Mouse (Mus musculus) embryonic fibroblast, embryonic 13.5 days (primary cell): ENCODE measurements around the gene Lrrc8c.

ENCODE experiments used
- CTCF ChIP-seq: IDR thresholded peaks from 2 replicates; pipeline ENCODE4 v1.5.1; 2011; ENCODE audit warnings: mild to moderate bottlenecking, control low read depth, low read length, moderate library complexity, borderline replicate concordance; ENCODE audit not compliant: insufficient read depth
- POLR2A ChIP-seq: IDR thresholded peaks from 2 replicates; pipeline ENCODE4 v1.6.1; 2011; ENCODE audit warnings: low read depth, mild to moderate bottlenecking, control low read depth, low read length, moderate library complexity

DNA sequence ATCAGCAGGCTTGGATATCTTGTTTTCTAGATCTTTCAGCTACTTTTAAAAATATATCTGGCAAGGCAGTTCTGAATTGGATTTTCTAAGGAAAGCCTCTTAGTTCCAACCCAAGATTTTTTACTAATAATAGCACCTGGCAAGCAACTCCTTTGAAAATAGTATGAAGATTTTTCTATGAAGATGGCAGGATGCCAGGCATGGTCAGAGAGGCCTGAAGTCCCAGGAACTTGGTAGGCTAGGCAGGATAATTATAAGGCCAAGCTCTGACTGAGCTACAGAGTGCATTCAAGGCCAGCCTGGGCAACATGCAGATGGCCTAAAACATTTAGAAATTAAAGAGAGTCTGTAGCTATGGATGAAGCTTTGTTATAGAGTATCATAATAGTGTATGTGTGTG is 42.7 kb downstream of the Lrrc8c start:
- TF ChIP-seq CTCF, result no peak
- TF ChIP-seq POLR2A, result no peak
